Mouse (Mus musculus) lung, embryonic 15.5 days (tissue): ENCODE measurements around the gene Cbr4. TPM values are rescaled to one million over a fixed set of nuclear protein-coding genes. Genes with fewer than 3 reads are reported as not detected.

ENCODE experiments used
- ATAC-seq: fragments of 200-750 bp; cut with Nextera tagmentation; 2 replicates; pipeline ENCODE4 v1.8.0; 2017; ENCODE audit warnings: moderate number of reproducible peaks, borderline replicate concordance; ENCODE audit not compliant: low FRiP score, low TSS enrichment; ENCODE audit errors: extremely low read depth
- H3K27ac ChIP-seq: fragments of 300-500 bp; sonication (generic); 2 replicates; pipeline ENCODE4 v1.5.1; 2015; ENCODE audit warnings: moderate library complexity, mild to moderate bottlenecking, inconsistent platforms
- H3K27me3 ChIP-seq: fragments of 300-500 bp; sonication (generic); 2 replicates; pipeline ENCODE4 v1.6.1; 2015; ENCODE audit warnings: inconsistent platforms
- H3K36me3 ChIP-seq: fragments of 300-500 bp; sonication (generic); 2 replicates; pipeline ENCODE4 v1.6.1; 2015; ENCODE audit warnings: inconsistent platforms
- H3K4me1 ChIP-seq: fragments of 300-500 bp; sonication (generic); 2 replicates; pipeline ENCODE4 v1.6.1; 2015; ENCODE audit warnings: inconsistent platforms
- H3K4me2 ChIP-seq: fragments of 300-500 bp; sonication (generic); 2 replicates; pipeline ENCODE4 v1.6.1; 2015; ENCODE audit warnings: inconsistent platforms, mild to moderate bottlenecking, moderate library complexity
- H3K4me3 ChIP-seq: fragments of 300-500 bp; sonication (generic); 2 replicates; pipeline ENCODE4 v1.5.1; 2015; ENCODE audit warnings: mild to moderate bottlenecking, inconsistent platforms
- H3K9ac ChIP-seq: fragments of 300-500 bp; sonication (generic); 2 replicates; pipeline ENCODE4 v1.6.1; 2015; ENCODE audit warnings: inconsistent platforms
- H3K9me3 ChIP-seq: fragments of 300-500 bp; sonication (generic); 2 replicates; pipeline ENCODE4 v1.6.1; 2016; ENCODE audit warnings: inconsistent platforms
- WGBS: fragments of 180-500 bp; shearing (Covaris S2); methylation state at CpG from one replicate; pipeline ENCODE4 v1.1.7; 2015; 5-methylcytosine and 5-hydroxymethylcytosine counted together
- polyA plus RNA-seq: library from polyadenylated mRNA; unstranded; fragments of >200 nt; fragmentation: Nextera tagmentation; extraction: Ambion mirVana; gene quantifications from 2 replicates; pipeline ENCODE4 v1.2.1, GENCODE M21; 2015

Gene Cbr4
- polyA plus RNA-seq, 1 experiment from 2014 or later: 31.7 TPM

DNA sequence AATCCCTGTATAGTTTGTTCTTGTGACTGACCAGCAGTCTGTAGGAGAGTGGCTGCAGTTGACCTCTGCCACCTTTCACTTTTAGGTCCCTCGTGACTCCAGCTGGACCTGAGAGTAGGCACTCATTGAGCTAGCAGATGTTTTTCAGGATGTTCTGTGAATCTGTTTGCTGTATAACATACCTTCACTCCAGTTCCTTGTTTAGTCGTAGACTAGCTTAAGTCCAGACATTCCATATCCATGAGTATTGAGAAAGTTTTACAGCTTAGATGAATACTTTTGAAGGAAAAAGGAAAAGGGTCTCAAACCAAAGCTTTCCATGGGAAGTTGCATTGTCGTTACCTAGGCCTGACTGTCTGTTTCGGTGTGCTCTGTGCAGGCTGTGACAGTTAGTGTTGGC, 9.6 kb downstream of the Cbr4 start:
- ATAC-seq: no peak
- H3K27ac ChIP-seq: no peak overlapping the region
- no peaks in the 10 kb centered on the region for H3K9me3 ChIP-seq
- H3K4me1 ChIP-seq: no peaks in the 10 kb centered on the region
- no peak overlapping the region for H3K9ac ChIP-seq
- no peaks in the 10 kb centered on the region for H3K27me3 ChIP-seq
- H3K4me3 ChIP-seq: no peak overlapping the region
- 0 out of 2 replicates have a peak, but pooled peaks cover 10% of the 10 kb centered on the region for H3K36me3 ChIP-seq
- WGBS: 72% methylated on average over 4 of the region's 4 CpGs
- H3K4me2 ChIP-seq: no peak overlapping the region

DNA sequence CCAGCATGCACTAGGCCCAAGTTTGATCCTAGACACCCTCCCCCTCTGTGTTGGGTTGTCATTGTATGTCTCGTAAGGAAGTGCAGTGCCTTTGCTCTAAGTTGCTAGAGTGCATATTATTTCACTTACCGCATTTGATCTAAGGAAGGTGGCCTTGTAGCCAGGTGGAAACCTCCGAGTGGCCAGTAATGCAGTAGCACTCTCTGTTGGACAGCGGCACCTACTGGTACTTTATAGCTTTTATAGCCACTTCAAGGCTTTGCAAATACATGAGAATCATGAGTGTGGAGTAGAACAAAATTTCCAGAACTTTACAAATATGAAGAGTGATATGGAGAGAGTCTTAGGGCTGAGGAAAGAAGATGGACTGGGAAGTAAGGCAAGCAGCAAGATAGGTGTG, 11.5 kb downstream of the Cbr4 start:
- H3K27ac ChIP-seq: no peak overlapping the region
- no peak overlapping the region for H3K4me2 ChIP-seq
- no peaks in the 10 kb centered on the region for H3K27me3 ChIP-seq
- no peak overlapping the region for H3K9ac ChIP-seq
- no peaks in the 10 kb centered on the region for H3K4me1 ChIP-seq
- ATAC-seq: no peak; the same call in 1 of the 2 replicates
- peaks cover 5% of the 10 kb centered on the region; the same call in 1 of the 2 replicates for H3K36me3 ChIP-seq
- no peak overlapping the region for H3K4me3 ChIP-seq
- 47% methylated on average over 4 of the region's 4 CpGs for WGBS
- no peaks in the 10 kb centered on the region for H3K9me3 ChIP-seq

DNA sequence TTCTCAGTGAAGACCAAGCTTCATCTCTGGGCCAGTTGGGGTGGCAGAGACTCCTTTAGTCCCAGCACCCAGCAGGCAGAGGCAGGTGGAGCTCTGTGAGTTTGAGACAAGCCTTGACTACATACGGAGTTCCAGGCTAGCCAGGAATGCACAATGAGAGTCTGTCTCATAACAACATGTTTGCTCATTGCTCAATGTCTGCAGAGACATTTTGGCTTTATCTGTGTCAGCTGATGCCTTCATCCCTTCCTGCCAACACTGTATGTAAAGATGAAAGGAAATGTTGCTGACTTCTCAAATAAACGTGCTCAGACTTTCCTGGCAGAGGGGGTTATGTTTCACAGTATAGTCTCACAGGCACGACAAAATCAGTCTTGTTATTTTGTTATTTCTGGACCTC, 13.4 kb downstream of the Cbr4 start:
- H3K36me3 ChIP-seq: no peaks in the 10 kb centered on the region; the same call in 1 of the 2 replicates
- H3K27me3 ChIP-seq: no peaks in the 10 kb centered on the region
- H3K9ac ChIP-seq: no peak overlapping the region
- no peaks in the 10 kb centered on the region for H3K4me1 ChIP-seq
- H3K4me2 ChIP-seq: no peak overlapping the region
- WGBS: 35% methylated on average over 3 of the region's 3 CpGs
- no peaks in the 10 kb centered on the region for H3K9me3 ChIP-seq
- ATAC-seq: no peak
- H3K4me3 ChIP-seq: no peak overlapping the region
- H3K27ac ChIP-seq: no peak overlapping the region

DNA sequence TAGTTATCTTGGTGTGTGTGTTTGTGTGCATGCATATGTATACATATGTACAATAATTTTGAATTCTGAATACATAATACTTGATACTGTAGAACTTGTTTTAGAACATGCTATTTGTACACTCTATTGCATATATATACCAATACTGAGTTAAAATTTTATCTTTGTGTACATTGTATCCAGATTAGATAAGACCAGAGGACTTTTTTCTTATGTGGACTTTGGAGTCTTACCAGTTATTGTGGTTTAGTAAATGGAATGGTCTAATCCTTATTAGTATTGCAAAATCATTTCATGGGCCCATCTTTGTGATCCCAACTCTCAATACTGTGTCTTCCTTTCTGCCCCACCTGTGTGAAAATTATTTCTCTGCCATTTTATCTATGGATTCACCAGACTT, 14.7 kb downstream of the Cbr4 start:
- Histone ChIP-seq H3K4me1 (no peaks in the 10 kb centered on the region), H3K9ac (no peak overlapping the region), H3K27me3 (no peaks in the 10 kb centered on the region), H3K36me3 (no peaks in the 10 kb centered on the region; the same call in 1 of the 2 replicates), H3K4me2 (no peak overlapping the region), H3K4me3 (no peak overlapping the region), H3K27ac (no peak overlapping the region), H3K9me3 (no peaks in the 10 kb centered on the region)
- no peak for ATAC-seq

DNA sequence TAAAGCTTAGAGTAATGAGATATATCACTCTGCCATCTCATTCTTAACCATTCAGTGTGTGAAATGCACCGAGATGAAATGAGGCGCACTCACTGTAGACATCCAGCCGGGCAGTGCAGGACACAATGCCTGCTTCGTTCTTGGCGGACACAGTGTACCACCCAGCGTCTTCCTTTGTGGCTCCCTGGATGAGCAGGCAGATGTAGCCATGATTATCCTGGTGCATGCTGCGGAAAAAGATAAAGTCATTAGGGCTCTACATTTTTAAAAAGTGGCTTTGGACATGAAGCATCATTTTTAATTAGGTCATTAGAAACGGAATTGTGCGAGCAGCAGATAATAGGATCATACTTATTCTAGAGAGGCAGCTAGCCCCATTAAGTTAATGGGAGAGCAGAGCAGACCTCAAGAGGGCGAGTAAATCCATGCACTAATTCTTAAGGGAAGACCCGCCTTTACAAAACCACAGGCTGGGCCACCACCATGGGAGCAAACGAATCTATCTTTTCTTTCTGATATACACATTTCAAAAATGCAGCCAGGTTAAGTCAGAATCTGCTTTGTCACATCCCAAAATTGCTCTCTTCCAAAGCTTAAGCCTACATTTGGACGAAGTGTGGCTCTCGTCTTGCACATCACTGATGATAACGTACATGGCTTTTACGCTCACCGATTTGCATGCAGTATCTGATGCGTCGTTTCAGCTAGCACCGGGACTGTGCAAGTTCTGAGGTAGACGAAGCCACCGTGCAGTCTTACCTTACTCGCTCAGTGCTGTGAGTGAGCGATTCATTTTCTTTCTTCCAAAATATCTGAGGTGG, 27.8 kb downstream of the Cbr4 start:
- H3K27ac ChIP-seq: no peak overlapping the region
- no peaks in the 10 kb centered on the region for H3K9me3 ChIP-seq
- no peak for ATAC-seq
- WGBS: 91% methylated on average over 24 of the region's 24 CpGs
- H3K27me3 ChIP-seq: no peaks in the 10 kb centered on the region
- H3K4me2 ChIP-seq: no peak overlapping the region
- H3K36me3 ChIP-seq: peaks cover 61% of the 10 kb centered on the region
- no peak overlapping the region for H3K9ac ChIP-seq
- no peaks in the 10 kb centered on the region for H3K4me1 ChIP-seq
- H3K4me3 ChIP-seq: no peak overlapping the region

DNA sequence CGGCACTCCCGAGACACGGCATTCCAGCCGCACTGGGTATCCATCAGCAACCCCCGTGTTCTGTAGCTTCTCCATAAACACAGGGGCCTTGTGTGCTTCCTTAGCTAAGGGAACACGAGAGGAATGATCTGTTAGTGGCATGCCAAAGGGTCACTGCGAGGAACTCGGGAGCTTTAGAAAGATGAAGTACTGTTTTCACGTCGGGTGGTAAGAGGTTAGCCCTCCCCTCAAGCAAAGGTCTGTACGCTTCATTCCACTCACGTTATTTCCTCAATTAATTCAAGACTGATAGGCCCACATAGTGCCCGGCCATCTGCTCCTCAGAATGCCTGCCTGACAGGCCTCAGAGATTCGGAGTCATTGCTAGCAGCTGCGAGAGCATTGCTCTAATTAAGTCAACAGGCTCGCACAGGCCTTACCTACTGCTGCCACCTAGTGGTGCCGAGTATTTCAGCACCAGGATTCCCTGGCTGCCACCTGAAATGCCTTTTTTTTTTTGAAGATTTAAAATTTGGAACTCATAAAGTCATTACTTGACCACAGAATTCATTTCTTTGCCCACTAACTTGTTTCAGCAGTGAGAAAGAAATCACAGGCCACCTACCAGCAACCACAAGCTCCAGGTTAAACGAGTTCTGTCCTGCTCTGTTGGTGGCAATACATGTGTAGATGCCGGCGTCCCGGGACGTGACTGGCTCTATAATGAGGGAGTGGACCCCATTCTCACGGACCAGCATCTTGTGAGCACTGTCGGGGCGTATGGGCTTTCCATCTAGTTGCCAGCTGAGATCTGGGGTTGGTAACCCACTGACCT, 28.6 kb downstream of the Cbr4 start:
- H3K27me3 ChIP-seq: no peaks in the 10 kb centered on the region
- H3K27ac ChIP-seq: no peak overlapping the region
- no peak overlapping the region for H3K4me3 ChIP-seq
- WGBS: 46% methylated on average over 25 of the region's 25 CpGs
- H3K4me2 ChIP-seq: no peak overlapping the region
- H3K36me3 ChIP-seq: peaks cover 58% of the 10 kb centered on the region
- no peaks in the 10 kb centered on the region for H3K9me3 ChIP-seq
- H3K4me1 ChIP-seq: no peaks in the 10 kb centered on the region
- H3K9ac ChIP-seq: no peak overlapping the region
- no peak for ATAC-seq

DNA sequence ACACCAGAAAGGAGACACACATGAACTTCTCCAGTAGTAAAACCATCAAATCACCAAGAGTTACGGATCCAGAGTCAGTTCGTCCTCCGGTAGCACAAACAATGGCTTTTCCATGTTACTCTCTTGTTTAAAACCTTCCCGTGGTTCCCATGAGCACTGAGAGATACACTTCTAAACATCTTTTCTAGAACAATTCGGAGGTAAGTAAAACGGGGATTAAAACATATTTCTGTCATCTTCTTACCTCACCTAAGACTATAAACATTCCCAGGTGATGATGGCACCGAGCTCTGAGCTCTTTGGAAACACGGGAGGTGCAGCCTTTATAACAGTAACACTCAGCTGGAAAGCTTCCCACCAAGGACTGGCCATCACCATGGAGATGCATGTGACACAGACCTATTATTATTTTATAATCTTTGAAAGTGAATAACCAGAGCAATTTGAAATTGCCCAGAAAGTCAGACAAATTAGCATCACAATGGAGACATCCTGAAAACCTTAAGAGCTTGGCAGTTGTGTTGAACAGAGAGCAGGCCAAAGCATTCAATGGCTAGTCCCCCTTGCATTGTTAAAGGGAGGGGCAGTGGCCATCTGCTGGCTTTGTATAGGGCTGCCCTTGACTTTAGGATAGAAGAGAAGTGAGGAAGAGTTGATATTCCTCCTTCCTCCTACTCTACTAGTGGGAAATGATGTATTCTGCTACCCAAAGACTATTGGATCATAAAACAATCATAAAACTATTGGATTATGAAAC, 29.4 kb downstream of the Cbr4 start:
- H3K4me1 ChIP-seq: no peaks in the 10 kb centered on the region
- H3K9ac ChIP-seq: no peak overlapping the region
- no peaks in the 10 kb centered on the region for H3K9me3 ChIP-seq
- H3K27ac ChIP-seq: no peak overlapping the region
- H3K4me3 ChIP-seq: no peak overlapping the region
- ATAC-seq: no peak
- peaks cover 52% of the 10 kb centered on the region for H3K36me3 ChIP-seq
- H3K4me2 ChIP-seq: no peak overlapping the region
- no peaks in the 10 kb centered on the region for H3K27me3 ChIP-seq
- 76% methylated on average over 8 of the region's 8 CpGs for WGBS

DNA sequence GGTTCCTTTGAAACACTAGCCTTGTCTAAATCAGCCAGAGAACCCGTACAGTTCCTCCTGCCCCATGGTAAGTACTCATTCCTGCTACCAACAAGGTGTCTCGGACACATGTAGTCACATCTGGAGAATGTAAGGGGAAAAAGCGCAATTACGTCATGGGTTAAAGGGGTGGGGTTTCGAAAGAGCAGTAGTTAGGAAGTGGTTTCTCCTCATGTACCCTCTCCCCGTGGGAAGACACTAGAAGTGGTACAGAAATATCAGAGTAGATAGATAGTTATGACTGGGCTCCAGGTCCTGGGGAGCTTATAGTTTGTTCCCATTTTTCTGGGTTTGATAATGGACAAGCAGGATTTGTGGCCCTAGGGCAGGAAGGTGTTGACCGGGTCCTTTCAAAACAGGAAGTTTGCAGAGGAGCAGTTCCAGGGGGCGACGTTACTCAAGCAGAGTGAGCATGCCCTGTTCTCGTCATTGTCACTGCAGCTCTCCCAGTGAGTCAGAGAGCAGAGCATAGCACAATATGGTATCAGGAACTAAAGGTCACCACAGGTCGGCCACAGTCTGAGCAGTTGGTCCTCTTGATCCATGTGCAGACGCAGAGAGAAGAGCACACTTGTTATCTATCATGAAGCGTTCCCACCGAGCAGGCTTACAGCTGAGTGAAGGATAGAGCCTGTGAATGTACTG, 30.1 kb downstream of the Cbr4 start:
- Histone ChIP-seq H3K9ac (no peak overlapping the region), H3K4me1 (no peaks in the 10 kb centered on the region), H3K4me2 (no peak overlapping the region), H3K27ac (no peak overlapping the region), H3K9me3 (no peaks in the 10 kb centered on the region), H3K36me3 (peaks cover 45% of the 10 kb centered on the region), H3K4me3 (no peak overlapping the region), H3K27me3 (no peaks in the 10 kb centered on the region)
- ATAC-seq: no peak; the same call in 1 of the 2 replicates
- 66% methylated on average over 14 of the region's 14 CpGs for WGBS

DNA sequence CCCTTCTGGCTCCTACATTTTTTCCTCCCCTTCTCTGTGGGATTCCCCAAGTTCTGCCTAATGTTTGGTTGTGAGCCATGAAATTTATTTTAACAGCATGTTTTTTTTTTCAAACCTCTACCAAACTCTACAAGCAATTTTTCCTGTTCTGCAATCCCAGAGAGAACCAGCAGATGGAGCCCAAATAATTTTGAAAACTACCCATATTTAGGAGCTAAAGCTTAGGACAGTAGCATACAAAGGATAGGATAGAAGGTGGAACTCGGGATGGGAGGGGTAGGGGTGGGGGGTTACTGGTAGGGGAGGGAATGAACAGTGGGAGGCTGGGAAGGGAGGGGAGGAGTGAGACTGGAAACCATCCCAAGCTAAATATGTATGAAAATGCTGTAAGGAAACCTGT, 34.6 kb downstream of the Cbr4 start:
- Histone ChIP-seq H3K4me2 (no peak overlapping the region), H3K27me3 (no peaks in the 10 kb centered on the region), H3K36me3 (peaks cover 38% of the 10 kb centered on the region), H3K9ac (no peak overlapping the region), H3K27ac (no peak overlapping the region), H3K9me3 (no peaks in the 10 kb centered on the region), H3K4me1 (no peaks in the 10 kb centered on the region), H3K4me3 (no peak overlapping the region)
- 4% methylated on average over 1 of the region's 1 CpGs for WGBS
- ATAC-seq: no peak

DNA sequence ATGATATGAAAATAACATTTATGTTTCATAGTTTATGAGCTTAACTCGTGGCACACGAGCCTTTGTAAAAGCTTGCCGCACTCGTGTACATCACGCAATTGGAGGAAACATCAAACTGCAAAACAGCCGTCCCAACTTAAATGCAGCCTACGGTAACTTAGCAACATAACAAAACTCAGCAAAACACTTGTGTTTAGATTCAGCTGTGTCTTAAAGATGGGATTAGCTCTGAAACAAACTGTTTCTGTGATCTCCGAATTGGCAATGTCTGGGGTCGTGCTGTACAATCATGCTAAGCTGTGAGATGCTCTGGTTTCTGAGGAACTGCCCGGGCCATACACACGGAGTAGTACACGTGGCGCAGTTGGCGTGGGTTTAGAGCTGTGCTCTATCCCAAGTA, 39.5 kb downstream of the Cbr4 start:
- no peak for ATAC-seq
- H3K9ac ChIP-seq: no peak overlapping the region
- H3K4me2 ChIP-seq: no peak overlapping the region
- H3K27me3 ChIP-seq: no peaks in the 10 kb centered on the region
- WGBS: 83% methylated on average over 14 of the region's 14 CpGs
- H3K9me3 ChIP-seq: no peaks in the 10 kb centered on the region
- H3K4me1 ChIP-seq: no peaks in the 10 kb centered on the region
- H3K27ac ChIP-seq: no peak overlapping the region
- H3K4me3 ChIP-seq: no peak overlapping the region
- H3K36me3 ChIP-seq: peaks cover 26% of the 10 kb centered on the region

DNA sequence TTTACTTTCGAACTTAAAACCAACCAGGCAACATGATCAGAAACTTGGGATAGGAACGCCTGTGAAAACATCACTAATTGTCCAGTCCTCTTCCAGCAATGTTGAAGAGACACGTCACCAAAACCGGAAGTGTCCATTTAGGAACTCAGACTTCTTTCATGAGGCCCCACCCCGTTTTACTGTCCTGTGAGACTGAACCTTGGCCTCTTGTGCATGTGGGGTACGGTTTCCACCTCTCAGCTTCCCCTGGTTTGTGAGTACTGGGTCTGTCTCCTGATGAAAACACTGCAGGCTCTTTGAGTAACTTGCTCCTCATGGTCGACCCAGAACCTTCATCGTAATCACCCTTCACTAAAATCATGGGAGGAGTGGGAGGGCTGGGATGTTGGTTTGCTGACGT, 40.7 kb downstream of the Cbr4 start:
- H3K27ac ChIP-seq: no peak overlapping the region
- WGBS: 86% methylated on average over 9 of the region's 9 CpGs
- H3K9ac ChIP-seq: no peak overlapping the region
- ATAC-seq: no peak
- H3K27me3 ChIP-seq: no peaks in the 10 kb centered on the region
- no peaks in the 10 kb centered on the region for H3K4me1 ChIP-seq
- H3K4me3 ChIP-seq: no peak overlapping the region
- H3K9me3 ChIP-seq: no peaks in the 10 kb centered on the region
- no peak overlapping the region for H3K4me2 ChIP-seq
- peaks cover 30% of the 10 kb centered on the region for H3K36me3 ChIP-seq
